Mouse (Mus musculus): ENCODE results near the gene Trim10.

GRCm38 (mm10) chr17:36849992-36850391, 19.4 kb upstream of the Trim10 start:
- TF ChIP-seq POLR2A (IDR thresholded peaks at IDR 0.05; ENCODE audit: low read depth, low read length) (no peak), CTCF (IDR thresholded peaks at IDR 0.05; ENCODE audit: extremely low read depth, insufficient read depth, insufficient read length, insufficient replicate concordance) (no peak)

Measured in spleen, adult 2 months (tissue).